Mouse (Mus musculus) heart, postnatal 0 days (tissue): Measurements from ENCODE around the gene Ccr10. TPM values are rescaled to one million over a fixed set of nuclear protein-coding genes. Genes with fewer than 3 reads are reported as not detected.

Experiments used
- ATAC-seq: fragments of 200-750 bp; cut with Nextera tagmentation; 2 replicates; pipeline ENCODE4 v1.8.0; 2017; ENCODE audit warnings: low read depth, moderate number of reproducible peaks, moderate library complexity; ENCODE audit not compliant: insufficient read depth
- DNase-seq: peaks from one replicate; pipeline ENCODE4 v3.0.0-alpha.2; 2016; ENCODE audit warnings: low spot score
- H3K27ac ChIP-seq: fragments of 300-500 bp; sonication (generic); 2 replicates; pipeline ENCODE4 v1.5.1; 2014; ENCODE audit warnings: low read depth, mild to moderate bottlenecking
- H3K27me3 ChIP-seq: fragments of 300-500 bp; sonication (generic); 2 replicates; pipeline ENCODE4 v1.6.1; 2014; ENCODE audit warnings: low read length, mixed read lengths; ENCODE audit not compliant: control insufficient read depth, insufficient read depth
- H3K36me3 ChIP-seq: fragments of 300-500 bp; sonication (generic); replicated peaks from 2 replicates; pipeline ENCODE4 v1.6.1; 2014; ENCODE audit warnings: low read length, mixed read lengths; ENCODE audit not compliant: control insufficient read depth, insufficient read depth
- H3K4me1 ChIP-seq: fragments of 300-500 bp; sonication (generic); 2 replicates; pipeline ENCODE4 v1.6.1; 2014; ENCODE audit warnings: antibody characterized with exemption; ENCODE audit not compliant: control insufficient read depth, insufficient read depth
- H3K4me2 ChIP-seq: fragments of 300-500 bp; sonication (generic); 2 replicates; pipeline ENCODE4 v1.6.1; 2014; ENCODE audit warnings: low read depth, mild to moderate bottlenecking, low read length, moderate library complexity
- H3K4me3 ChIP-seq: fragments of 300-500 bp; sonication (generic); 2 replicates; pipeline ENCODE4 v1.5.1; 2014; ENCODE audit warnings: low read depth, low read length
- H3K9ac ChIP-seq: fragments of 300-500 bp; sonication (generic); replicated peaks from 2 replicates; pipeline ENCODE4 v1.6.1; 2014; ENCODE audit warnings: low read depth, low read length, mixed read lengths
- H3K9me3 ChIP-seq: fragments of 300-500 bp; sonication (generic); replicated peaks from 2 replicates; pipeline ENCODE4 v1.6.1; 2016; ENCODE audit warnings: low read length; ENCODE audit not compliant: control insufficient read depth
- CTCF ChIP-seq: IDR thresholded peaks from 2 replicates; pipeline ENCODE4 v1.5.1; 2016; ENCODE audit warnings: antibody characterized with exemption, control low read depth, low read depth
- EP300 ChIP-seq: IDR thresholded peaks from 2 replicates; pipeline ENCODE4 v1.6.1; 2016; ENCODE audit warnings: antibody characterized with exemption, low read depth
- WGBS: fragments of 180-500 bp; shearing (Covaris S2); extraction: QIAGEN DNeasy Blood & Tissue Kit; methylation state at CpG from one replicate; pipeline ENCODE4 v1.1.7; 2014; 5-methylcytosine and 5-hydroxymethylcytosine counted together
- polyA plus RNA-seq: library from polyadenylated mRNA; unstranded; fragments of >200 nt; fragmentation: Nextera tagmentation; extraction: Ambion mirVana; gene quantifications from 2 replicates; pipeline ENCODE4 v1.2.1, GENCODE M21; 2015
- total RNA-seq: library from RNA; depleted of rRNA; stranded (reverse); fragments of >200 nt; gene quantifications from 2 replicates; pipeline ENCODE4 v1.2.3, GENCODE M21; 2014; ENCODE audit warnings: low replicate concordance

Gene Ccr10
- total and polyA plus RNA-seq, 2 experiments from 2014 or later, result 0.31 TPM; not detected in 1

- no peaks in the 10 kb centered on the region for H3K9me3 ChIP-seq
- peak; percentile 28 for TF ChIP-seq CTCF
- no peak for TF ChIP-seq EP300
- DNase-seq (no peak), ATAC-seq (no peak)
- no peaks in the 10 kb centered on the region for H3K36me3 ChIP-seq
- WGBS, result 1% methylated on average over 25 of the region's 25 CpGs
- H3K4me3 ChIP-seq, result peak overlapping the region; percentile 28
- H3K27ac ChIP-seq, result no peak overlapping the region
- peak overlapping the region; percentile 61 for H3K4me2 ChIP-seq
- no peak overlapping the region for H3K9ac ChIP-seq
- peaks cover 26% of the 10 kb centered on the region for H3K4me1 ChIP-seq
- peaks cover 9% of the 10 kb centered on the region for H3K27me3 ChIP-seq
Measured at GRCm38 (mm10) chr11:101176117-101176691, 961 bp upstream of the Ccr10 start.

- H3K4me3 ChIP-seq, result peak overlapping the region; percentile 28
- H3K27ac ChIP-seq, result no peak overlapping the region
- no peaks in the 10 kb centered on the region for H3K9me3 ChIP-seq
- ATAC-seq (no peak), DNase-seq (no peak)
- no peaks in the 10 kb centered on the region for H3K36me3 ChIP-seq
- no peak overlapping the region for H3K9ac ChIP-seq
- H3K27me3 ChIP-seq, result peaks cover 9% of the 10 kb centered on the region
- H3K4me2 ChIP-seq, result peak overlapping the region; percentile 61
- peaks cover 26% of the 10 kb centered on the region for H3K4me1 ChIP-seq
- WGBS, result 15% methylated on average over 11 of the region's 11 CpGs
- TF ChIP-seq EP300 (no peak), CTCF (no peak)
Measured at GRCm38 (mm10) chr11:101175636-101176116, 433 bp upstream of the Ccr10 start.

GRCm38 (mm10) chr11:101174389-101174745, 876 bp downstream of the Ccr10 start:
- DNase-seq (no peak), ATAC-seq (no peak)
- H3K4me2 ChIP-seq, result peak overlapping the region; percentile 61
- no peaks in the 10 kb centered on the region for H3K9me3 ChIP-seq
- peaks cover 30% of the 10 kb centered on the region for H3K4me1 ChIP-seq
- WGBS, result 30% methylated on average over 9 of the region's 9 CpGs
- no peak overlapping the region for H3K9ac ChIP-seq
- peaks cover 9% of the 10 kb centered on the region for H3K27me3 ChIP-seq
- peak overlapping the region; percentile 36 for H3K4me3 ChIP-seq
- H3K27ac ChIP-seq, result no peak overlapping the region
- TF ChIP-seq EP300 (no peak), CTCF (no peak)
- H3K36me3 ChIP-seq, result no peaks in the 10 kb centered on the region

- peaks cover 9% of the 10 kb centered on the region for H3K27me3 ChIP-seq
- H3K4me2 ChIP-seq, result peak overlapping the region; percentile 61
- ATAC-seq, result peak; percentile 54
- peaks cover 36% of the 10 kb centered on the region for H3K4me1 ChIP-seq
- H3K9ac ChIP-seq, result no peak overlapping the region; the same call in 1 of the 2 replicates
- DNase-seq, result peak; percentile 79
- H3K4me3 ChIP-seq, result peak overlapping the region; percentile 36
- H3K36me3 ChIP-seq, result no peaks in the 10 kb centered on the region
- TF ChIP-seq EP300 (no peak), CTCF (peak; percentile 84)
- H3K9me3 ChIP-seq, result no peaks in the 10 kb centered on the region
- 2% methylated on average over 61 of the region's 61 CpGs for WGBS
- peak overlapping the region; percentile 82 for H3K27ac ChIP-seq
Measured at GRCm38 (mm10) chr11:101173631-101174388, 1.4 kb downstream of the Ccr10 start.

- ATAC-seq (no peak), DNase-seq (no peak)
- H3K4me3 ChIP-seq, result peak overlapping the region; percentile 36; the same call in 1 of the 2 replicates
- H3K4me2 ChIP-seq, result peak overlapping the region; percentile 61
- H3K4me1 ChIP-seq, result peaks cover 41% of the 10 kb centered on the region
- TF ChIP-seq EP300 (no peak), CTCF (no peak)
- WGBS, result 11% methylated on average over 11 of the region's 11 CpGs
- H3K36me3 ChIP-seq, result 0 out of 2 replicates have a peak, but pooled peaks cover under 1% of the 10 kb centered on the region
- peak overlapping the region; percentile 82; the same call in 1 of the 2 replicates for H3K27ac ChIP-seq
- no peaks in the 10 kb centered on the region for H3K9me3 ChIP-seq
- H3K27me3 ChIP-seq, result peaks cover 9% of the 10 kb centered on the region
- no peak overlapping the region for H3K9ac ChIP-seq
Measured at GRCm38 (mm10) chr11:101173112-101173511, 2.1 kb downstream of the Ccr10 start.
